Comparison of ENCODE assay signal across 8 mouse cellular contexts in the genomic region with DNA sequence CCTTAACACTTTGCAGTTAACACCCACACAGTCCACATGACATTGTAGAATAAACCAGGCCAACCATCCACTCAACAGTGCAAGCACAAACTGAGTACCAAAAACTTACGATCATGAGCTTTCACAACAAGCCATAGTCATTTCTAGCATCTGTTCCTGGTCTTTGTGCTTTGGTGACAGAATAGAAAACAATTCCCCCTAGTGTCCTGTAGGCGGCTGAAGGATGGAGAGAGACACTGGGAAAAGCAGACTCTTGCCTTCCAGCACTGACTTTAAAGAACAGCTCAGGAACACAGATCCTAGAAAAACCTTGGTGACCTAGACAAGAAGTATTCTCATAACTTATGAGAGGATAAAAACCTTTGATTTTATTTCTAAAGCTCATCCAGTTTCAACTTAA. TPM values are rescaled to one million over a fixed set of nuclear protein-coding genes. Genes with fewer than 3 reads are reported as not detected.
DNase-seq lines count a peak whose midpoint lies in the region; ATAC-seq and TF ChIP-seq lines count a peak whose summit lies in the region.
"Had no signal": no experiment of that assay in that cellular context is flagged by ENCODE, and none has a peak within 500 bp of the region (broad histone marks: within the 10 kb centered on the region; RNA-seq: fewer than 3 reads in every experiment).

No protein-coding gene starts in this region.

- no peak for ATAC-seq in forebrain, embryonic 13.5 days
- ATAC-seq in lung, postnatal 0 days = no peak

- no peak overlapping the region for H3K9ac ChIP-seq in forebrain, embryonic 13.5 days
- no peak overlapping the region for H3K9ac ChIP-seq in lung, postnatal 0 days (replicated peaks; ENCODE audit: low read depth)
- H3K9ac ChIP-seq: liver, embryonic 15.5 days had no signal

- peak overlapping the region; percentile 78 for H3K4me2 ChIP-seq in forebrain, embryonic 13.5 days
- no peak overlapping the region for H3K4me2 ChIP-seq in lung, postnatal 0 days (replicated peaks; ENCODE audit: low read depth, low read length)
- H3K4me2 ChIP-seq: liver, embryonic 15.5 days had no signal

- no peak for DNase-seq in layer of hippocampus, adult 2 months (ENCODE audit: low spot score in 2 of 2)
- DNase-seq in layer of hippocampus, adult 9-11 months = no peak
- DNase-seq in cerebellum, adult 9-10 months = peak; percentile 63
- peak; percentile 86 for DNase-seq in lung, postnatal 0 days (ENCODE audit: low spot score)
- no peak for DNase-seq in thymus, postnatal 14 days
- no peak for DNase-seq in spleen, postnatal 10 days (ENCODE audit: low spot score in 2 of 2)

- no peaks in the 10 kb centered on the region for H3K27me3 ChIP-seq in forebrain, embryonic 13.5 days
- no peaks in the 10 kb centered on the region for H3K27me3 ChIP-seq in lung, postnatal 0 days (replicated peaks; ENCODE audit: insufficient read depth, low read length)

- H3K9me3 ChIP-seq in forebrain, embryonic 13.5 days (replicated peaks) = no peaks in the 10 kb centered on the region
- H3K9me3 ChIP-seq in lung, postnatal 0 days (ENCODE audit: low read length) = no peaks in the 10 kb centered on the region
- H3K9me3 ChIP-seq: liver, embryonic 15.5 days had no signal

- H3K36me3 ChIP-seq in forebrain, embryonic 13.5 days (ENCODE audit: poor library complexity, severe bottlenecking) = no peaks in the 10 kb centered on the region
- no peaks in the 10 kb centered on the region for H3K36me3 ChIP-seq in lung, postnatal 0 days (ENCODE audit: insufficient read depth, low read length)
- H3K36me3 ChIP-seq: liver, embryonic 15.5 days had no signal

- 12% methylated on average over 2 of the region's 2 CpGs for WGBS in forebrain, embryonic 13.5 days
- WGBS in lung, postnatal 0 days = 19% methylated on average over 2 of the region's 2 CpGs

- TF ChIP-seq EP300 in lung, postnatal 0 days (IDR thresholded peaks at IDR 0.05) = no peak

- peak overlapping the region; percentile 83 for H3K4me3 ChIP-seq in layer of hippocampus, adult 2 months
- peak overlapping the region; percentile 90 for H3K4me3 ChIP-seq in forebrain, embryonic 13.5 days
- no peak overlapping the region for H3K4me3 ChIP-seq in lung, postnatal 0 days (ENCODE audit: low read depth, low read length)
- H3K4me3 ChIP-seq: liver, embryonic 15.5 days had no signal

- peak; percentile 85 for TF ChIP-seq CTCF in layer of hippocampus, adult 2 months (conservative IDR thresholded peaks at IDR 0.05)
- peak; percentile 82 for TF ChIP-seq CTCF in lung, postnatal 0 days (IDR thresholded peaks at IDR 0.05)

- H3K4me1 ChIP-seq in forebrain, embryonic 13.5 days = peaks cover 30% of the 10 kb centered on the region
- peaks cover 15% of the 10 kb centered on the region for H3K4me1 ChIP-seq in lung, postnatal 0 days (ENCODE audit: insufficient read depth, low read depth, low read length)

- peak overlapping the region; percentile 98 for H3K27ac ChIP-seq in layer of hippocampus, adult 2 months
- no peak overlapping the region for H3K27ac ChIP-seq in forebrain, embryonic 13.5 days
- no peak overlapping the region for H3K27ac ChIP-seq in lung, postnatal 0 days (ENCODE audit: low read length)
- H3K27ac ChIP-seq: liver, embryonic 15.5 days had no signal

RNA-seq across cellular contexts. Expression of a gene that starts 3.0 kb away (rescaled TPM):
- 100 to 1,000 TPM; 148 to 155 TPM for total RNA-seq in layer of hippocampus, adult 2 months (2021)
- 10.5 and 13.0 TPM in 2 replicates for polyA plus RNA-seq in forebrain, embryonic 13.5 days (2015; fragmentation: Nextera tagmentation; extraction: Ambion mirVana)
- 5.2 and 5.6 TPM in 2 replicates for polyA plus RNA-seq in lung, postnatal 0 days (2015; fragmentation: Nextera tagmentation; extraction: Ambion mirVana)

Comparison
In these comparisons a context has a peak if more than half of its experiments do, and no peak if none do; other contexts are left out.
1. DNase-seq: peak in cerebellum, adult 9-10 months (single experiment) and lung, postnatal 0 days (single experiment); none in layer of hippocampus, adult 2 months (0 of 2), layer of hippocampus, adult 9-11 months (single experiment), thymus, postnatal 14 days (single experiment) and spleen, postnatal 10 days (0 of 2).